Mouse (Mus musculus) naive thymus-derived CD4-positive, alpha-beta T cell, adult 2 months (primary cell): ENCODE results near the gene Macrod2.

ENCODE experiments used
- DNase-seq: peaks from one replicate; pipeline ENCODE4 v3.0.0-alpha.2; 2011; ENCODE audit warnings: low read depth

The Macrod2 gene

GRCm38 (mm10) chr2:142024534-142025155, 1629.5 kb downstream of the Macrod2 start:
- DNase-seq = no peak

DNA sequence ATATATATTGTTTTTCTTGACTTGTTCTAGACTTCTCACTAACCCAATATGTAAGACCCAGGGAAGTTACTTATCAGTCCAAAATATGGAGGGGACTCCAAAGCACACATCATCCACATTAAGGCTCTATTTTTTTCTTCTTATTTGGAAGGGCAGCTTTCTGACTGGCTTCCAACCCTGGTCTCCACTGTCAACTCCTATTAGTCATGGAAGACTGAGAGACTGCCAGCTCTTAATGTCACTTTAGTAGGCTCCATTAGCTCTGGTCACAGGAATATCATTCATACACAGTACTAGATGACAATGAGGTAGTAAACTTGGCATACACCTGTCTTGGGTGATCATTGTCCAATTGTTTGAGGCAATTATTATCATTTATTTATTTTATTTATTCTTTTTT, 1631.6 kb downstream of the Macrod2 start:
- no peak for DNase-seq

GRCm38 (mm10) chr2:142030756-142031646, 1635.9 kb downstream of the Macrod2 start:
- no peak for DNase-seq

- DNase-seq = no peak
Observed at GRCm38 (mm10) chr2:142055576-142055975, 1660.5 kb downstream of the Macrod2 start.

GRCm38 (mm10) chr2:142057889-142058750, 1663.0 kb downstream of the Macrod2 start:
- DNase-seq = no peak

- DNase-seq = no peak
Observed at GRCm38 (mm10) chr2:142058751-142059090, 1663.6 kb downstream of the Macrod2 start.

GRCm38 (mm10) chr2:142108947-142109346, 1713.8 kb downstream of the Macrod2 start:
- DNase-seq = no peak

- no peak for DNase-seq
Observed at GRCm38 (mm10) chr2:142116623-142117022, 1721.5 kb downstream of the Macrod2 start.

DNA sequence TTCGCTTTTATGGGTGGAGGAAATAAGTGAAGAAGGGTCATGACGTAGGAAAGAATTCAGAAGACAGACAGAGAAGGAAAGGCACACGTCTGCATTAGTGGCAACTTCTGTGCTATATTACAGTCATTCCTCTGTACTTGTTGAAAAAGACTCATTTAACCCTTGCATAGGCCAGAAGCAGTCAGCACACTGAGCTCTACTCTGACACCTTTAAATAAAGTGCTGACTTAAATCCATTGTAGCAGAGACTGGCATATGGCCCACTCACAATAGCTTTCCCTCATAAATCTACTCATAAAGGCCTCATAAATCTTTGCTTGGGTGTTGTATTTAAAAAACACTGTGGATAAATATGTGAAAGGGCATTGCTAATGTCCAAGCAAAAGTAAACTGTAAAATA, 1733.0 kb downstream of the Macrod2 start:
- no peak for DNase-seq

GRCm38 (mm10) chr2:142129166-142129565, 1734.1 kb downstream of the Macrod2 start:
- DNase-seq = no peak

DNA sequence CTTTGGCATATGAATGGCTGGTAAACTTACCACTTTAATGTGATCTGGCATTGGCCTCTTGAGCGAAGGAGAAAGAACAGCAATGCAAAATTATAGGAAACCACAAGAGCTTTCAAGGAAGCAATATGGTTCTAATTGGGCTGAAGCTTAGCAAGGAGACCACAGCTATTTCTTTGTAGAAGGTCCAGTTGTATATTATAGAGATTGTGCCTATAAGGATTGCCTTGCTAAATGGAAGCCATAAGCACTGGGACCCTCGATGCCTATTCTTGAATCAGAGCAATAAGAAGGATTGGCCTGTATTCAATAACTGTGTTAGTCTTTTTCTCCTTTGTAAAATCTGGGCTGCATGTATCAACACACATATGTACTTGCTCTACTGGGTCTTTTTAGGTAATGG, 1754.2 kb downstream of the Macrod2 start:
- DNase-seq = no peak

GRCm38 (mm10) chr2:142163506-142164275, 1768.6 kb downstream of the Macrod2 start:
- DNase-seq = no peak

GRCm38 (mm10) chr2:142169649-142170048, 1774.5 kb downstream of the Macrod2 start:
- DNase-seq = no peak

DNA sequence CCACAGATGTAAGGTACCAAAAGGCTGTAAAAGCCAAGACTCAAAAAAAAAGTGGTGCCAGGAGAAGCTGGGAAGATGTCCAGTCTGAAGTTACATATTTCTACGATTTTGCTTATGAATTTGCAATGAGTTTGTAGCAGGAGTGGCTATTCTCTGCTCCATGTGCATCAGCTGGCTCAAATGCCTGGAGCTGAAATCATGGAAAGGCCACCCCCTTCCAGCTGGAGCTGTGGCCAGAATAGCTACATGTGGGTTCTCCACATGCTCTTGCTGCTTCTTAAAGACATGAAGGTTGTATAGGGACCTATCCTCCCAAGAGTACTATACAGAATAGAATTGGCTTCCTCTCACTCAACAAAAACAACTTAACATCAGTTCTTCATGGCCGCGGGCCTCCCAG, 1777.6 kb downstream of the Macrod2 start:
- DNase-seq = no peak

DNA sequence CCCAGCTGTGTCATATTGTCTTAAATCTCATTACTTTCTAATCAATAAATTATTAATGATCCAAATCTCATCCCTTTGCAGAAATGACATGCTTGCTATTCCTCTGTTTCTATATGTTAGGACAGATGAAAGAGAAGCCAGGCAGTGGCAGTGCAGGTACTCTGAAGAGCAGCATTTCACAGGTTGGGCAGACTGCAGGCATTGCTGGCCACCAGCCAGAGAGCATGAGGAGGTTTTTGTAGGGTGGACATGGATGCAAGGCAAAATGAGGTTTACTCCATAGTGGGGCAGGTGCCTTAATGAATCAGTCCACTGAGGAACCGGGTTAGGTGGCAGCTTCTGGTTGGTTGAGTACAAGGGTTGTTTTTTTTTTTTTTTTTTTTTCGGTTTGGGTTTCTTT, 1778.9 kb downstream of the Macrod2 start:
- no peak for DNase-seq

DNA sequence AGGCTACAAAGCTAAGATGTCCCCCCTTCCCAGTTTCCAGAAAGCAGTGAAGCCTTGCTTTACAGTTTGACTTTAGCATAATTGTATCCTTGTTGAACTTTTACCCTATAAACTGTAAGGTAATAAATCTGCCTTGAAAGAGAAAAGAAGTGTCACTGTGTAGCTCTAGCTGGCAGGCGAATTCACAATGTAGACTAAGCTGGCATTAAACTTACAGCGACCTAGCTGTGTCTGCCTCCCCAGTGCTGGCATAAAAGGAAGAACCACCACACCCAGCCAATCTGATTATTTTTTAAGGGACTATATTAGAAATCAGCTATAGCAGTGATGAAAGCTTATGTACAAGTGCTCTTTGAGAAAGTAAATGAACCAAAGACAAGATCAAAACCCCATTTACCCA, 1791.8 kb downstream of the Macrod2 start:
- DNase-seq = no peak

GRCm38 (mm10) chr2:142187428-142187827, 1792.3 kb downstream of the Macrod2 start:
- no peak for DNase-seq

GRCm38 (mm10) chr2:142217371-142217770, 1822.3 kb downstream of the Macrod2 start:
- DNase-seq = no peak

GRCm38 (mm10) chr2:142222137-142222921, 1827.2 kb downstream of the Macrod2 start:
- no peak for DNase-seq

DNA sequence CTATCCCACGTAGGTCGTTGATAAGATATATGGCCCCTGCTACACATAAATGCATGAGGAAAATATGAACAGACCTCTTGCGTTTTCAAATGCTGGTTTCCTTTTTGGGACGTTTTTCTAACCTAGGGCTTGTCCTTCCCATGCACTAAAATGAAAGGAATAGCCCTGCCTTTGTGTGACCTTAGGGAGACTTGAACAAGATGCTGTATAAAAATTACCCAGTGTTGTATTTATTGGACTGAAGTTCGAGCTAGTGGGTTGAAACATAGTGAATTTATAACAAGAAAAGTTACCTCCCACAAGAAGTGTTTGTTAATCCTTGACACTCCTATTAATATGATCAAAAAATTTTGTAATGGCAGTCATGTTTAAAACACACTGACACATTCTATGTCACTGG, 1827.8 kb downstream of the Macrod2 start:
- no peak for DNase-seq

DNA sequence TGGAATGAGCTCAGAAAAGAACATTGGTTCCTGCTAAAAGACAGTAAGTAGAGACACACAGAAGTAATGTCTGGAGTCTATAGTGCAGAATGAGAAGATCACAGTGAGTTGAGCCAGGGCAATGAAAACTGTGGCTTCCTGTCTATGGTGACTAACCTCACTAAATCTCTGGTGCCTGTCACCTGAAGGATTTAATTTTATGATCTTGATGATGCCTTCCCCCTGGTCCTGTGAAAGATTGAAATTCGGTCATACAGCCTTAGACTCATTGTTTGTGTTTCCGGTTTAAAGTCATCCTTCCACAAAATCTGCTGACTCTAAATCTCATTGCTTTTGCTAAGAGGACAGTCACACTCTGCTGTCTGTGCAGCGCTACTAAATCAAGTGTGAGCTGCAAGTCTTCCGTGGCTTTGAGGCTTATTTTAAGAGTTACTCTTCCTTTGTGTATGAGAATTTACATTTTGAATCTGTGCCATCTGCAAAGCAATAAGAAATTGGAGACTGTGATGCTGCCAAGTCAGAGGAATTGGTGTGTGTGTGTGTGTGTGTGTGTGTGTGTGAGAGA, 1836.0 kb downstream of the Macrod2 start:
- DNase-seq = no peak
